Mouse (Mus musculus) heart, embryonic 11.5 days (tissue): Measurements from ENCODE around the gene Snx11. TPM values are rescaled to one million over a fixed set of nuclear protein-coding genes. Genes with fewer than 3 reads are reported as not detected.

Experiments
- ATAC-seq: fragments of 200-750 bp; cut with Nextera tagmentation; replicated peaks from 2 replicates; pipeline ENCODE4 v1.8.0; 2017; ENCODE audit warnings: moderate library complexity; ENCODE audit not compliant: insufficient number of reproducible peaks, low FRiP score, low TSS enrichment
- H3K27ac ChIP-seq: fragments of 300-500 bp; sonication (generic); 2 replicates; pipeline ENCODE4 v1.5.1; 2014; ENCODE audit warnings: mild to moderate bottlenecking, low read depth, low read length
- H3K27me3 ChIP-seq: fragments of 300-500 bp; sonication (generic); 2 replicates; pipeline ENCODE4 v1.6.1; 2014; ENCODE audit warnings: mild to moderate bottlenecking, low read length, mixed read lengths; ENCODE audit not compliant: control insufficient read depth, insufficient read depth
- H3K36me3 ChIP-seq: fragments of 300-500 bp; sonication (generic); 2 replicates; pipeline ENCODE4 v1.6.1; 2014; ENCODE audit warnings: mild to moderate bottlenecking, low read length, moderate library complexity, mixed read lengths; ENCODE audit not compliant: control insufficient read depth, insufficient read depth
- H3K4me1 ChIP-seq: fragments of 300-500 bp; sonication (generic); 2 replicates; pipeline ENCODE4 v1.6.1; 2014; ENCODE audit warnings: low read length; ENCODE audit not compliant: control insufficient read depth, insufficient read depth
- H3K4me2 ChIP-seq: fragments of 300-500 bp; sonication (generic); 2 replicates; pipeline ENCODE4 v1.6.1; 2014; ENCODE audit warnings: mild to moderate bottlenecking, moderate library complexity
- H3K4me3 ChIP-seq: fragments of 300-500 bp; sonication (generic); 2 replicates; pipeline ENCODE4 v1.5.1; 2014; ENCODE audit warnings: low read depth, low read length
- H3K9ac ChIP-seq: fragments of 300-500 bp; sonication (generic); 2 replicates; pipeline ENCODE4 v1.6.1; 2014; ENCODE audit warnings: mild to moderate bottlenecking, low read depth, low read length, moderate library complexity
- H3K9me3 ChIP-seq: fragments of 300-500 bp; sonication (generic); replicated peaks from 2 replicates; pipeline ENCODE4 v1.6.1; 2016; ENCODE audit warnings: low read length; ENCODE audit not compliant: control insufficient read depth
- whole genome bisulfite sequencing: fragments of 180-500 bp; shearing (Covaris S2); extraction: QIAGEN DNeasy Blood & Tissue Kit; methylation state at CpG from one replicate; pipeline ENCODE4 v1.1.7; 2014; ENCODE audit not compliant: insufficient replicate concordance; 5-methylcytosine and 5-hydroxymethylcytosine counted together
- polyA plus RNA-seq: library from polyadenylated mRNA; unstranded; fragments of >200 nt; fragmentation: Nextera tagmentation; extraction: Ambion mirVana; gene quantifications from 2 replicates; pipeline ENCODE4 v1.2.1, GENCODE M21; 2014

Gene Snx11
- polyA plus RNA-seq, 1 experiment from 2014 or later: 7.0 TPM

GRCm38 (mm10) chr11:96730327-96730726 is 47.0 kb downstream of the Snx11 start:
- Histone ChIP-seq H3K9ac (no peak overlapping the region), H3K4me1 (no peaks in the 10 kb centered on the region), H3K4me3 (no peak overlapping the region), H3K4me2 (no peak overlapping the region), H3K36me3 (no peaks in the 10 kb centered on the region), H3K27me3 (no peaks in the 10 kb centered on the region; the same call in 1 of the 2 replicates), H3K9me3 (no peaks in the 10 kb centered on the region), H3K27ac (no peak overlapping the region)
- ATAC-seq: no peak
- 76% methylated on average over 5 of the region's 5 CpGs for WGBS

- Histone ChIP-seq H3K9me3 (no peaks in the 10 kb centered on the region), H3K36me3 (no peaks in the 10 kb centered on the region), H3K4me2 (peak overlapping the region; percentile 12; the same call in 1 of the 2 replicates), H3K4me3 (no peak overlapping the region), H3K27ac (no peak overlapping the region), H3K4me1 (no peaks in the 10 kb centered on the region), H3K27me3 (no peaks in the 10 kb centered on the region; the same call in 1 of the 2 replicates), H3K9ac (no peak overlapping the region)
- 45% methylated on average over 9 of the region's 9 CpGs for WGBS
- ATAC-seq: no peak
Measured at GRCm38 (mm10) chr11:96729462-96729861, 47.9 kb downstream of the Snx11 start.

- Histone ChIP-seq H3K9me3 (no peaks in the 10 kb centered on the region), H3K4me1 (no peaks in the 10 kb centered on the region), H3K27me3 (no peaks in the 10 kb centered on the region; the same call in 1 of the 2 replicates), H3K4me3 (no peak overlapping the region), H3K9ac (no peak overlapping the region), H3K4me2 (no peak overlapping the region), H3K36me3 (no peaks in the 10 kb centered on the region), H3K27ac (no peak overlapping the region)
- no peak for ATAC-seq
- 72% methylated on average over 2 of the region's 2 CpGs for WGBS
Measured at GRCm38 (mm10) chr11:96728577-96728976, 48.8 kb downstream of the Snx11 start.

DNA sequence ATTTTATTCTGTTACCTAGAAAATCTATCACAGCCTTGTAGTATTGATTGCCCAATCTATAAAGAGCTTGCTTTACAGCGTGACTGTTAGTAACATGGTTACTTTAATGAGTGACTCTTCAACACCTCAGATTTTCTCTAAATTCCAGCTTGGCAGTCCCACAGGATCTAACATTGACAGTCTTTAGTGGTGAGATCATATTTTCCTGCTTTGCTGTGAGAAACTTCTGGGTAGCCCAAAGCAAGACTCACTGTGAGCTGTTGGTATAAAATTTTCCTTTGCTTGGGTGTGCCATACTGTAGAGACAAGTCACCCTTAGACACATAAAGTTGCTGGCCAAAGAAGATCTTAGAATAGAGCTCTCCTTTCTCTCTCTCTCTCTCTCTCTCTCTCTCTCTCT is 51.5 kb downstream of the Snx11 start:
- no peak overlapping the region for H3K4me3 ChIP-seq
- no peaks in the 10 kb centered on the region for H3K9me3 ChIP-seq
- no peak overlapping the region for H3K9ac ChIP-seq
- H3K36me3 ChIP-seq: no peaks in the 10 kb centered on the region
- H3K4me2 ChIP-seq: no peak overlapping the region
- H3K4me1 ChIP-seq: no peaks in the 10 kb centered on the region
- 41% methylated on average over 1 of the region's 1 CpGs for WGBS
- H3K27me3 ChIP-seq: no peaks in the 10 kb centered on the region; the same call in 1 of the 2 replicates
- ATAC-seq: no peak
- H3K27ac ChIP-seq: no peak overlapping the region

- Histone ChIP-seq H3K4me1 (0 out of 2 replicates have a peak, but pooled peaks cover 2% of the 10 kb centered on the region), H3K9me3 (no peaks in the 10 kb centered on the region), H3K27ac (no peak overlapping the region), H3K36me3 (no peaks in the 10 kb centered on the region), H3K4me3 (no peak overlapping the region), H3K27me3 (no peaks in the 10 kb centered on the region), H3K4me2 (no peak overlapping the region), H3K9ac (no peak overlapping the region)
- WGBS: 56% methylated on average over 7 of the region's 7 CpGs
- ATAC-seq: no peak
Measured at GRCm38 (mm10) chr11:96718609-96719008, 58.8 kb downstream of the Snx11 start.

Other genes with a start within 250 kb of the Snx11 start
- 50.7 and 60.0 TPM in 2 replicates for gene Cbx1, start 11.6 kb upstream of the Snx11 start, polyA plus RNA-seq
- 36.5 and 44.0 TPM in 2 replicates for gene Nfe2l1, start 52.4 kb upstream of the Snx11 start, polyA plus RNA-seq
- gene Copz2, start 72.3 kb upstream of the Snx11 start, polyA plus RNA-seq: 102 and 105 TPM in 2 replicates
- gene Cdk5rap3, start 138.9 kb upstream of the Snx11 start, polyA plus RNA-seq: 52.5 and 60.2 TPM in 2 replicates
- 0.23 and 0.50 TPM in 2 replicates for gene Prr15l, start 150.5 kb upstream of the Snx11 start, polyA plus RNA-seq
- 63.9 and 68.0 TPM in 2 replicates for gene Pnpo, start 166.4 kb upstream of the Snx11 start, polyA plus RNA-seq
- 17.3 and 17.9 TPM in 2 replicates for gene Sp2, start 205.4 kb upstream of the Snx11 start, polyA plus RNA-seq
- 0.07 and 0.11 TPM in 2 replicates for gene Sp6, start 235.8 kb upstream of the Snx11 start, polyA plus RNA-seq